Mouse (Mus musculus) kidney, adult 2 months (tissue): ENCODE results near the gene Tmem255b.

Source experiments
- CTCF ChIP-seq: fragments of 200-500 bp; conservative IDR thresholded peaks from 2 replicates; pipeline ENCODE4 v1.5.1; 2011; ENCODE audit warnings: low read depth, mild to moderate bottlenecking, control low read depth, low read length, moderate library complexity, mixed read lengths; ENCODE audit not compliant: insufficient read depth, insufficient read length
- POLR2A ChIP-seq: fragments of 200-500 bp; IDR thresholded peaks from one replicate; pipeline ENCODE4 v1.6.1; 2011; ENCODE audit warnings: low read depth, low read length, control low read depth

GRCm38 (mm10) chr8:13471484-13471883 lies 36.5 kb downstream of the Tmem255b start:
- TF ChIP-seq CTCF (no peak), POLR2A (no peak)
